ENCODE assay signal across 9 mouse cellular contexts in genomic region chr11:64436412-64436727, GRCm38 (mm10). TPM values are rescaled to one million over a fixed set of nuclear protein-coding genes. Genes with fewer than 3 reads are reported as not detected.
A peak's percentile ranks its signal among the peaks of the same experiment; 100 is the strongest.
DNase-seq lines count a peak whose midpoint lies in the region; ATAC-seq and TF ChIP-seq lines count a peak whose summit lies in the region.
"Had no signal": no experiment of that assay in that cellular context is flagged by ENCODE, and none has a peak within 500 bp of the region (broad histone marks: within the 10 kb centered on the region; RNA-seq: fewer than 3 reads in every experiment).

Gene F930015N05Rik (minus strand): TSS chr11:64436653.

- no peak for ATAC-seq in heart, embryonic 11.5 days (replicated peaks; ENCODE audit: insufficient number of reproducible peaks, low FRiP score, low TSS enrichment)
- no peak; the same call in 1 of the 2 replicates for ATAC-seq in forebrain, postnatal 0 days
- no peak for ATAC-seq in liver, embryonic 14.5 days (ENCODE audit: insufficient read depth)

- in situ Hi-C loops in ES-E14 (cut with MboI; ENCODE audit: low sequenced_read_pairs in 2 of 2, unreplicated experiment in 2 of 2) = loop anchor here in 1 of 2 experiments (25.0 kb wide), 1 partner anchor 524 kb away; the partner anchor contains the start of gene Hs3st3b1

- peaks cover 30% of the 10 kb centered on the region for H3K27me3 ChIP-seq in heart, embryonic 11.5 days (ENCODE audit: control insufficient read depth, insufficient read depth, low read length)
- peaks cover 33% of the 10 kb centered on the region for H3K27me3 ChIP-seq in forebrain, postnatal 0 days (ENCODE audit: insufficient read depth, low read length)
- peaks cover 30% of the 10 kb centered on the region for H3K27me3 ChIP-seq in liver, embryonic 14.5 days (ENCODE audit: control insufficient read depth, insufficient read depth, low read length)

- no peak for TF ChIP-seq EP300 in liver, embryonic 14.5 days (IDR thresholded peaks at IDR 0.05; ENCODE audit: low read depth)

- 1% methylated on average over 23 of the region's 24 CpGs for WGBS in heart, embryonic 11.5 days (ENCODE audit: insufficient replicate concordance)
- WGBS in forebrain, postnatal 0 days = 2% methylated on average over 23 of the region's 24 CpGs
- 2% methylated on average over 24 of the region's 24 CpGs for WGBS in liver, embryonic 14.5 days (ENCODE audit: insufficient replicate concordance)

- H3K4me3 ChIP-seq in heart, embryonic 11.5 days (ENCODE audit: low read depth, low read length) = peak within 1 kb of the TSS; percentile 69
- H3K4me3 ChIP-seq in ES-E14 (ENCODE audit: insufficient read depth in 1 of 2, low read depth in 1 of 2, low read length in 2 of 2, poor library complexity in 1 of 2, severe bottlenecking in 1 of 2) = peak within 1 kb of the TSS; percentile 55 to 62
- H3K4me3 ChIP-seq in forebrain, postnatal 0 days (ENCODE audit: low read depth, low read length) = peak within 1 kb of the TSS; percentile 43
- H3K4me3 ChIP-seq in liver, embryonic 14.5 days (ENCODE audit: insufficient read depth in 1 of 2, low read depth in 2 of 2, low read length in 2 of 2) = peak within 1 kb of the TSS; percentile 28 to 44

- H3K27ac ChIP-seq in heart, embryonic 11.5 days (ENCODE audit: low read depth, low read length) = peak within 1 kb of the TSS; percentile 35; the same call in 1 of the 2 replicates
- no peak within 1 kb of the TSS for H3K27ac ChIP-seq in ES-E14 (ENCODE audit: insufficient read depth, low read depth, low read length, poor library complexity, severe bottlenecking)
- no peak within 1 kb of the TSS for H3K27ac ChIP-seq in forebrain, postnatal 0 days (ENCODE audit: low read depth, low read length)
- H3K27ac ChIP-seq in liver, embryonic 14.5 days = no peak within 1 kb of the TSS

- DNase-seq in heart, postnatal 25 days (ENCODE audit: low spot score) = no peak
- DNase-seq in ES-E14 (ENCODE audit: low read depth, low spot score) = no peak
- DNase-seq in forebrain, postnatal 0 days = peak; percentile 6
- no peak for DNase-seq in liver, embryonic 14.5 days (ENCODE audit: low read depth in 3 of 3, low spot score in 3 of 3)
- no peak for DNase-seq in right cerebral cortex, postnatal 10 days (ENCODE audit: low spot score in 2 of 2)
- DNase-seq in left cerebral cortex, postnatal 14 days (ENCODE audit: low spot score in 2 of 2) = no peak
- no peak for DNase-seq in thymus, postnatal 14 days

- peaks cover 4% of the 10 kb centered on the region; the same call in 1 of the 2 replicates for H3K4me1 ChIP-seq in heart, embryonic 11.5 days (ENCODE audit: control insufficient read depth, insufficient read depth, low read length)
- H3K4me1 ChIP-seq in ES-E14 (ENCODE audit: control insufficient read depth in 2 of 2, insufficient read depth in 2 of 2, low read length in 2 of 2, poor library complexity in 1 of 2) = no peaks in the 10 kb centered on the region
- H3K4me1 ChIP-seq in forebrain, postnatal 0 days (ENCODE audit: insufficient read depth) = no peaks in the 10 kb centered on the region; the same call in none of the 2 replicates
- no peaks in the 10 kb centered on the region for H3K4me1 ChIP-seq in liver, embryonic 14.5 days (replicated peaks; ENCODE audit: control insufficient read depth in 2 of 2, insufficient read depth in 2 of 2, low read length in 1 of 2)

- intact Hi-C loops in heart, postnatal 25 days (cut with DNase I) = loop anchor here (5.0 kb wide), 1 partner anchor 281 kb away; no protein-coding TSS in a partner anchor
- intact Hi-C loops in left cerebral cortex, postnatal 14 days (cut with DNase I) = loop anchor here (10.0 kb wide), 1 partner anchor 362 kb away; the partner anchor contains the start of gene Cox10

- peak within 1 kb of the TSS; percentile 80 for H3K9ac ChIP-seq in heart, embryonic 11.5 days (ENCODE audit: low read depth, low read length)
- peak within 1 kb of the TSS; percentile 8; the same call in 1 of the 2 replicates for H3K9ac ChIP-seq in ES-E14 (ENCODE audit: insufficient read depth, low read depth, low read length, poor library complexity, severe bottlenecking)
- H3K9ac ChIP-seq in forebrain, postnatal 0 days = peak within 1 kb of the TSS; percentile 48
- no peak within 1 kb of the TSS for H3K9ac ChIP-seq in liver, embryonic 14.5 days (replicated peaks)

- no peaks in the 10 kb centered on the region for H3K36me3 ChIP-seq in heart, embryonic 11.5 days (ENCODE audit: control insufficient read depth, insufficient read depth, low read length)
- H3K36me3 ChIP-seq in ES-E14 (ENCODE audit: control insufficient read depth, insufficient read depth, low read length, poor library complexity, severe bottlenecking) = no peaks in the 10 kb centered on the region
- H3K36me3 ChIP-seq in forebrain, postnatal 0 days (ENCODE audit: insufficient read depth) = no peaks in the 10 kb centered on the region
- no peaks in the 10 kb centered on the region for H3K36me3 ChIP-seq in liver, embryonic 14.5 days (replicated peaks; ENCODE audit: control insufficient read depth, insufficient read depth, low read depth)

- H3K9me3 ChIP-seq in heart, embryonic 11.5 days (replicated peaks; ENCODE audit: control insufficient read depth, low read length) = no peaks in the 10 kb centered on the region
- H3K9me3 ChIP-seq in ES-E14 (ENCODE audit: control insufficient read depth, insufficient read depth, low read depth, low read length) = no peaks in the 10 kb centered on the region
- H3K9me3 ChIP-seq in forebrain, postnatal 0 days (ENCODE audit: low read length) = no peaks in the 10 kb centered on the region
- no peaks in the 10 kb centered on the region for H3K9me3 ChIP-seq in liver, embryonic 14.5 days (ENCODE audit: control insufficient read depth, low read length)

- peak within 1 kb of the TSS; percentile 99 for H3K4me2 ChIP-seq in heart, embryonic 11.5 days
- peak within 1 kb of the TSS; percentile 99 for H3K4me2 ChIP-seq in forebrain, postnatal 0 days (ENCODE audit: low read depth)
- peak within 1 kb of the TSS; percentile 67 for H3K4me2 ChIP-seq in liver, embryonic 14.5 days (ENCODE audit: low read depth)

- no peak for TF ChIP-seq CTCF in forebrain, postnatal 0 days (IDR thresholded peaks at IDR 0.05; ENCODE audit: low read depth)
- no peak for TF ChIP-seq CTCF in liver, embryonic 14.5 days (IDR thresholded peaks at IDR 0.05; ENCODE audit: low read depth)

TF ChIP-seq in ES-E14, 5 proteins besides CTCF, POLR2A, EP300 and RAD21:
- TF ChIP-seq ZNF384 (IDR thresholded peaks at IDR 0.05; ENCODE audit: low read depth, low read length) (no peak), ZC3H11A (IDR thresholded peaks at IDR 0.05; ENCODE audit: borderline replicate concordance, low read depth, low read length) (no peak), MAFK (IDR thresholded peaks at IDR 0.05; ENCODE audit: insufficient read depth, low read depth, low read length) (no peak), CHD2 (IDR thresholded peaks at IDR 0.05; ENCODE audit: low read depth, low read length) (no peak), HCFC1 (IDR thresholded peaks at IDR 0.05; ENCODE audit: borderline replicate concordance, insufficient read depth, low read length) (no peak)
TF ChIP-seq in ES-E14: peak in this region for 0.

RNA-seq across cellular contexts. Expression of gene F930015N05Rik, which starts in this region (rescaled TPM):
- polyA plus RNA-seq in heart, embryonic 11.5 days (2014; fragmentation: Nextera tagmentation; extraction: Ambion mirVana) = 0.67 and 0.96 TPM in 2 replicates
- total RNA-seq in heart, postnatal 25 days (2021) = under 1 TPM in 1 of 2 experiments, not detected in 1; 0.16 TPM
- total RNA-seq in ES-E14 (2012; rRNA removed) = not detected in 2 replicates
- total RNA-seq in forebrain, postnatal 0 days (2014; rRNA removed) = 0.15 TPM in 1 of 2 replicates, not detected in the other
- polyA plus RNA-seq in forebrain, postnatal 0 days (2015; fragmentation: Nextera tagmentation; extraction: Ambion mirVana) = 0.49 and 0.51 TPM in 2 replicates
- 0.03 TPM in 1 of 2 replicates, not detected in the other for polyA plus RNA-seq in liver, embryonic 14.5 days (2012; rRNA removed)
- not detected in 2 replicates for polyA plus RNA-seq in liver, embryonic 14.5 days (2014; fragmentation: Nextera tagmentation; extraction: Ambion mirVana)
- under 1 TPM in 1 of 2 experiments, not detected in 1; 0.31 TPM for total RNA-seq in left cerebral cortex, postnatal 14 days (2021)
- total RNA-seq: MEL had no signal

Comparison
In these comparisons a context has a peak if more than half of its experiments do, and no peak if none do; other contexts are left out.
1. Peak in DNase-seq, H3K4me3 ChIP-seq, H3K9ac ChIP-seq and H3K4me2 ChIP-seq in forebrain, postnatal 0 days; RNA of the gene not detected or under 1 TPM.